Mouse (Mus musculus): ENCODE data around the gene Aatk. TPM values are rescaled to one million over a fixed set of nuclear protein-coding genes. Genes with fewer than 3 reads are reported as not detected.

Aatk gene
- 1.4 and 1.7 TPM in 2 replicates for polyA plus RNA-seq (2015; fragmentation: Nextera tagmentation; extraction: Ambion mirVana)

GRCm38 (mm10) chr11:120046553-120047191 is at the start of gene Aatk:
TSS of gene Aatk (minus strand) at chr11:120047167.
- H3K4me1 ChIP-seq (ENCODE audit: insufficient read depth, low read depth, low read length), result peaks cover 8% of the 10 kb centered on the region; the same call in 1 of the 2 replicates
- ATAC-seq (no peak), DNase-seq (ENCODE audit: low spot score) (no peak)
- WGBS, result 6% methylated on average over 26 of the region's 63 CpGs
- TF ChIP-seq CTCF (IDR thresholded peaks at IDR 0.05), result no peak
- TF ChIP-seq EP300 (IDR thresholded peaks at IDR 0.05), result no peak
- H3K4me2 ChIP-seq (replicated peaks; ENCODE audit: low read depth, low read length), result peak within 1 kb of the TSS; percentile 85
- no peaks in the 10 kb centered on the region for H3K36me3 ChIP-seq (ENCODE audit: insufficient read depth, low read length)
- H3K27me3 ChIP-seq (replicated peaks; ENCODE audit: insufficient read depth, low read length), result peaks cover 22% of the 10 kb centered on the region
- peak within 1 kb of the TSS; percentile 8; the same call in 1 of the 2 replicates for H3K9ac ChIP-seq (replicated peaks; ENCODE audit: low read depth)
- peak within 1 kb of the TSS; percentile 44 for H3K4me3 ChIP-seq (ENCODE audit: low read depth, low read length)
- no peaks in the 10 kb centered on the region for H3K9me3 ChIP-seq (ENCODE audit: low read length)
- H3K27ac ChIP-seq (ENCODE audit: low read length), result no peak within 1 kb of the TSS

GRCm38 (mm10) chr11:120092817-120093591 is 46.0 kb upstream of the Aatk start:
- H3K4me2 ChIP-seq (replicated peaks; ENCODE audit: low read depth, low read length), result no peak overlapping the region
- no peak for ATAC-seq

GRCm38 (mm10) chr11:120090661-120091060 is 43.7 kb upstream of the Aatk start:
- 86% methylated on average over 4 of the region's 4 CpGs for WGBS
- no peak overlapping the region for H3K9ac ChIP-seq (replicated peaks; ENCODE audit: low read depth)
- no peaks in the 10 kb centered on the region for H3K9me3 ChIP-seq (ENCODE audit: low read length)
- H3K27ac ChIP-seq (ENCODE audit: low read length), result no peak overlapping the region
- no peak for DNase-seq (ENCODE audit: low spot score)
- H3K4me3 ChIP-seq (ENCODE audit: low read depth, low read length), result no peak overlapping the region
- H3K27me3 ChIP-seq (replicated peaks; ENCODE audit: insufficient read depth, low read length), result no peaks in the 10 kb centered on the region
- H3K4me2 ChIP-seq (replicated peaks; ENCODE audit: low read depth, low read length), result no peak overlapping the region
- no peak for TF ChIP-seq EP300 (IDR thresholded peaks at IDR 0.05)
- TF ChIP-seq CTCF (IDR thresholded peaks at IDR 0.05), result no peak
- H3K4me1 ChIP-seq (ENCODE audit: insufficient read depth, low read depth, low read length), result peaks cover 5% of the 10 kb centered on the region; the same call in 1 of the 2 replicates
- peaks cover 18% of the 10 kb centered on the region for H3K36me3 ChIP-seq (ENCODE audit: insufficient read depth, low read length)
- no peak for ATAC-seq

More at GRCm38 (mm10) chr11:120092817-120093591, 46.0 kb upstream of the Aatk start:
- Histone ChIP-seq H3K9me3 (ENCODE audit: low read length) (no peaks in the 10 kb centered on the region), H3K27me3 (replicated peaks; ENCODE audit: insufficient read depth, low read length) (no peaks in the 10 kb centered on the region), H3K4me3 (ENCODE audit: low read depth, low read length) (no peak overlapping the region), H3K9ac (replicated peaks; ENCODE audit: low read depth) (no peak overlapping the region), H3K4me1 (ENCODE audit: insufficient read depth, low read depth, low read length) (peaks cover 5% of the 10 kb centered on the region; the same call in 1 of the 2 replicates), H3K27ac (ENCODE audit: low read length) (no peak overlapping the region), H3K36me3 (ENCODE audit: insufficient read depth, low read length) (peaks cover 18% of the 10 kb centered on the region)
- WGBS, result 79% methylated on average over 23 of the region's 23 CpGs
- peak; percentile 29; the same call in 1 of the 2 replicates for TF ChIP-seq CTCF (IDR thresholded peaks at IDR 0.05)
- TF ChIP-seq EP300 (IDR thresholded peaks at IDR 0.05), result no peak
- DNase-seq (ENCODE audit: low spot score), result no peak

- peak within 1 kb of the TSS; percentile 64 for H3K9ac ChIP-seq (replicated peaks; ENCODE audit: low read depth)
- under 1% methylated on average over 28 of the region's 42 CpGs for WGBS
- H3K27ac ChIP-seq (ENCODE audit: low read length), result 0 out of 2 replicates have a peak within 1 kb of the TSS, but pooled peaks have one; percentile 32
- peaks cover 5% of the 10 kb centered on the region; the same call in 1 of the 2 replicates for H3K4me1 ChIP-seq (ENCODE audit: insufficient read depth, low read depth, low read length)
- no peaks in the 10 kb centered on the region for H3K27me3 ChIP-seq (replicated peaks; ENCODE audit: insufficient read depth, low read length)
- no peaks in the 10 kb centered on the region for H3K9me3 ChIP-seq (ENCODE audit: low read length)
- ATAC-seq, result peak; percentile 100
- H3K36me3 ChIP-seq (ENCODE audit: insufficient read depth, low read length), result peaks cover 2% of the 10 kb centered on the region; the same call in 1 of the 2 replicates
- peak within 1 kb of the TSS; percentile 82 for H3K4me3 ChIP-seq (ENCODE audit: low read depth, low read length)
- DNase-seq (ENCODE audit: low spot score), result peak; percentile 99
- TF ChIP-seq EP300 (IDR thresholded peaks at IDR 0.05), result no peak
- no peak for TF ChIP-seq CTCF (IDR thresholded peaks at IDR 0.05)
- peak within 1 kb of the TSS; percentile 96 for H3K4me2 ChIP-seq (replicated peaks; ENCODE audit: low read depth, low read length)
Observed at GRCm38 (mm10) chr11:120086702-120087152, 39.8 kb upstream of the Aatk start, which contains the start of gene Cep131. TSS of gene Cep131 (minus strand) at chr11:120086827.

- H3K4me2 ChIP-seq (replicated peaks; ENCODE audit: low read depth, low read length), result peak overlapping the region; percentile 96
- WGBS, result 2% methylated on average over 20 of the region's 25 CpGs
- peak; percentile 43 for ATAC-seq
- H3K9ac ChIP-seq (replicated peaks; ENCODE audit: low read depth), result peak overlapping the region; percentile 64
- DNase-seq (ENCODE audit: low spot score), result peak; percentile 48
- no peaks in the 10 kb centered on the region for H3K36me3 ChIP-seq (ENCODE audit: insufficient read depth, low read length)
- 0 out of 2 replicates have a peak overlapping the region, but pooled peaks have one; percentile 32 for H3K27ac ChIP-seq (ENCODE audit: low read length)
- peaks cover 5% of the 10 kb centered on the region; the same call in 1 of the 2 replicates for H3K4me1 ChIP-seq (ENCODE audit: insufficient read depth, low read depth, low read length)
- no peak for TF ChIP-seq EP300 (IDR thresholded peaks at IDR 0.05)
- 0 out of 2 replicates have a peak, but pooled peaks have one; percentile 10 for TF ChIP-seq CTCF (IDR thresholded peaks at IDR 0.05)
- H3K9me3 ChIP-seq (ENCODE audit: low read length), result no peaks in the 10 kb centered on the region
- H3K27me3 ChIP-seq (replicated peaks; ENCODE audit: insufficient read depth, low read length), result no peaks in the 10 kb centered on the region
- peak overlapping the region; percentile 82 for H3K4me3 ChIP-seq (ENCODE audit: low read depth, low read length)
Observed at GRCm38 (mm10) chr11:120085891-120086627, 39.1 kb upstream of the Aatk start.
